Comparison of ENCODE assay signal across 9 mouse cellular contexts in the genomic region with DNA sequence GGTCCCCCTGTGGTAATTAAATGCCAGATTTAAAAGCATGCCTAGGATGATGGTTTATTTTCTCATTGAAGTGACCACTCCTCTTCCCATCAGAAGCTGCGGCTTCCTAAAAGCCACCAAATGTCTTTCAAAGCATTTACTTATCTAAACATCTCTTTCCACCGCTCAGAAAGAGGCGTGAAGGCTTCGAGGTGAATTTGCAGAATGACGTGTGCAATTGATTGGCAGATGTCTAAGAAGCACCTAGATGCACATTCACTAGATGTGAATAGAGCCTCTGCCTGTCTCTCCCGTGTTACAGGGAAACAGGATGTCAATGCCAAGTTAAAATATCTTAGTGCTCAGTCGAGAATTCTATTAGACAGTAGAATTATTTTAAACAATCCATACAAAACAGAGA. TPM values are rescaled to one million over a fixed set of nuclear protein-coding genes. Genes with fewer than 3 reads are reported as not detected.
A peak's percentile ranks its signal among the peaks of the same experiment; 100 is the strongest.
DNase-seq lines count a peak whose midpoint lies in the region; ATAC-seq lines count a peak whose summit lies in the region.
"Had no signal": no experiment of that assay in that cellular context is flagged by ENCODE, and none has a peak within 500 bp of the region (broad histone marks: within the 10 kb centered on the region; RNA-seq: fewer than 3 reads in every experiment).

No protein-coding gene starts in this region.

- peak overlapping the region; percentile 91 for H3K4me2 ChIP-seq in kidney, embryonic 15.5 days
- H3K4me2 ChIP-seq in embryonic facial prominence, embryonic 12.5 days (replicated peaks): peak overlapping the region; percentile 83
- peak overlapping the region; percentile 40 for H3K4me2 ChIP-seq in intestine, embryonic 16.5 days (ENCODE audit: low read depth, low read length)
- H3K4me2 ChIP-seq in neural tube, embryonic 14.5 days (ENCODE audit: low read depth, low read length): peak overlapping the region; percentile 73

- no peak for DNase-seq in kidney, postnatal 25 days
- DNase-seq in c-Kit-positive CD71-positive TER-119-positive erythroid progenitor cells, embryonic 14.5 days (ENCODE audit: low spot score): no peak
- no peak for DNase-seq in lung, postnatal 4 days
- no peak for DNase-seq in cerebellum, adult 8-10 months

- H3K9ac ChIP-seq in kidney, embryonic 15.5 days: 0 out of 2 replicates have a peak overlapping the region, but pooled peaks have one; percentile 46
- peak overlapping the region; percentile 69; the same call in 1 of the 2 replicates for H3K9ac ChIP-seq in embryonic facial prominence, embryonic 12.5 days
- H3K9ac ChIP-seq in intestine, embryonic 16.5 days (ENCODE audit: low read depth, low read length): no peak overlapping the region
- peak overlapping the region; percentile 84 for H3K9ac ChIP-seq in neural tube, embryonic 14.5 days (replicated peaks; ENCODE audit: low read depth, low read length)

- H3K4me1 ChIP-seq in kidney, embryonic 15.5 days: peaks cover 33% of the 10 kb centered on the region
- H3K4me1 ChIP-seq in embryonic facial prominence, embryonic 12.5 days: peaks cover 11% of the 10 kb centered on the region
- peaks cover 15% of the 10 kb centered on the region for H3K4me1 ChIP-seq in intestine, embryonic 16.5 days (ENCODE audit: control insufficient read depth, insufficient read depth, low read length)
- H3K4me1 ChIP-seq in neural tube, embryonic 14.5 days (ENCODE audit: control insufficient read depth, insufficient read depth, low read length): peaks cover 10% of the 10 kb centered on the region

- H3K9me3 ChIP-seq in kidney, embryonic 15.5 days (replicated peaks): 0 out of 2 replicates have a peak, but pooled peaks cover 2% of the 10 kb centered on the region
- H3K9me3 ChIP-seq in embryonic facial prominence, embryonic 12.5 days: peaks cover 7% of the 10 kb centered on the region; the same call in 1 of the 2 replicates
- peaks cover 6% of the 10 kb centered on the region; the same call in 1 of the 2 replicates for H3K9me3 ChIP-seq in intestine, embryonic 16.5 days (ENCODE audit: control insufficient read depth, low read length)
- H3K9me3 ChIP-seq in neural tube, embryonic 14.5 days (ENCODE audit: control insufficient read depth, low read length): no peaks in the 10 kb centered on the region

- no peak overlapping the region for H3K27ac ChIP-seq in kidney, embryonic 15.5 days
- H3K27ac ChIP-seq in embryonic facial prominence, embryonic 12.5 days: no peak overlapping the region
- no peak overlapping the region for H3K27ac ChIP-seq in intestine, embryonic 16.5 days (ENCODE audit: low read length)
- H3K27ac ChIP-seq in neural tube, embryonic 14.5 days (ENCODE audit: low read depth, low read length): no peak overlapping the region

- H3K27me3 ChIP-seq in kidney, embryonic 15.5 days: no peaks in the 10 kb centered on the region
- no peaks in the 10 kb centered on the region for H3K27me3 ChIP-seq in embryonic facial prominence, embryonic 12.5 days
- H3K27me3 ChIP-seq in intestine, embryonic 16.5 days (replicated peaks; ENCODE audit: control insufficient read depth, insufficient read depth, low read length): no peaks in the 10 kb centered on the region
- H3K27me3 ChIP-seq in neural tube, embryonic 14.5 days (ENCODE audit: control insufficient read depth, insufficient read depth, low read length): no peaks in the 10 kb centered on the region

- ATAC-seq in kidney, embryonic 15.5 days (replicated peaks; ENCODE audit: low FRiP score): no peak
- no peak for ATAC-seq in embryonic facial prominence, embryonic 12.5 days (ENCODE audit: insufficient number of reproducible peaks, insufficient read depth, low FRiP score, low TSS enrichment)
- no peak for ATAC-seq in intestine, embryonic 16.5 days
- ATAC-seq in neural tube, embryonic 14.5 days (ENCODE audit: low read depth): no peak

- H3K36me3 ChIP-seq in kidney, embryonic 15.5 days: no peaks in the 10 kb centered on the region
- no peaks in the 10 kb centered on the region for H3K36me3 ChIP-seq in embryonic facial prominence, embryonic 12.5 days
- H3K36me3 ChIP-seq in intestine, embryonic 16.5 days (ENCODE audit: control insufficient read depth, insufficient read depth, low read length): no peaks in the 10 kb centered on the region
- H3K36me3 ChIP-seq in neural tube, embryonic 14.5 days (ENCODE audit: control insufficient read depth, insufficient read depth, low read length): no peaks in the 10 kb centered on the region

- 9% methylated on average over 7 of the region's 7 CpGs for WGBS in kidney, embryonic 15.5 days
- WGBS in embryonic facial prominence, embryonic 12.5 days: 3% methylated on average over 7 of the region's 7 CpGs
- WGBS in intestine, embryonic 16.5 days: 8% methylated on average over 7 of the region's 7 CpGs
- WGBS in neural tube, embryonic 14.5 days: 2% methylated on average over 7 of the region's 7 CpGs

- peak overlapping the region; percentile 56 for H3K4me3 ChIP-seq in kidney, embryonic 15.5 days (replicated peaks)
- H3K4me3 ChIP-seq in embryonic facial prominence, embryonic 12.5 days: peak overlapping the region; percentile 65
- H3K4me3 ChIP-seq in intestine, embryonic 16.5 days (ENCODE audit: low read length): peak overlapping the region; percentile 5; the same call in 1 of the 2 replicates
- H3K4me3 ChIP-seq in neural tube, embryonic 14.5 days (ENCODE audit: low read depth, low read length): peak overlapping the region; percentile 55

RNA-seq across cellular contexts. Expression of a gene that starts 1.8 kb away (rescaled TPM):
- 11.3 and 13.2 TPM in 2 replicates for polyA plus RNA-seq in kidney, embryonic 15.5 days (2015; fragmentation: Nextera tagmentation; extraction: Ambion mirVana)
- polyA plus RNA-seq in embryonic facial prominence, embryonic 12.5 days (2016; fragmentation: Nextera tagmentation; extraction: Ambion mirVana): 33.8 and 36.3 TPM in 2 replicates
- polyA plus RNA-seq in intestine, embryonic 16.5 days (2015; fragmentation: Nextera tagmentation; extraction: Ambion mirVana): 8.0 and 8.6 TPM in 2 replicates
- polyA plus RNA-seq in neural tube, embryonic 14.5 days (2014; fragmentation: Nextera tagmentation; extraction: Ambion mirVana): 43.6 and 43.7 TPM in 2 replicates
- polyA plus RNA-seq: erythroblast, embryonic 14.5 days had no signal

Comparison
In these comparisons a context has a peak if more than half of its experiments do, and no peak if none do; other contexts are left out.
1. H3K4me2 ChIP-seq: peak in every context shown above with its lines; median percentile 91 in kidney, embryonic 15.5 days; 83 in embryonic facial prominence, embryonic 12.5 days; 73 in neural tube, embryonic 14.5 days; 40 in intestine, embryonic 16.5 days.
2. H3K4me3 ChIP-seq: peak in every context shown above with its lines; median percentile 65 in embryonic facial prominence, embryonic 12.5 days; 56 in kidney, embryonic 15.5 days; 55 in neural tube, embryonic 14.5 days; 5 in intestine, embryonic 16.5 days.